Mouse (Mus musculus): ENCODE measurements around the gene Gm42417. TPM values are rescaled to one million over a fixed set of nuclear protein-coding genes. Genes with fewer than 3 reads are reported as not detected.

The Gm42417 gene
- polyA plus RNA-seq, 1 experiment = not detected

DNA sequence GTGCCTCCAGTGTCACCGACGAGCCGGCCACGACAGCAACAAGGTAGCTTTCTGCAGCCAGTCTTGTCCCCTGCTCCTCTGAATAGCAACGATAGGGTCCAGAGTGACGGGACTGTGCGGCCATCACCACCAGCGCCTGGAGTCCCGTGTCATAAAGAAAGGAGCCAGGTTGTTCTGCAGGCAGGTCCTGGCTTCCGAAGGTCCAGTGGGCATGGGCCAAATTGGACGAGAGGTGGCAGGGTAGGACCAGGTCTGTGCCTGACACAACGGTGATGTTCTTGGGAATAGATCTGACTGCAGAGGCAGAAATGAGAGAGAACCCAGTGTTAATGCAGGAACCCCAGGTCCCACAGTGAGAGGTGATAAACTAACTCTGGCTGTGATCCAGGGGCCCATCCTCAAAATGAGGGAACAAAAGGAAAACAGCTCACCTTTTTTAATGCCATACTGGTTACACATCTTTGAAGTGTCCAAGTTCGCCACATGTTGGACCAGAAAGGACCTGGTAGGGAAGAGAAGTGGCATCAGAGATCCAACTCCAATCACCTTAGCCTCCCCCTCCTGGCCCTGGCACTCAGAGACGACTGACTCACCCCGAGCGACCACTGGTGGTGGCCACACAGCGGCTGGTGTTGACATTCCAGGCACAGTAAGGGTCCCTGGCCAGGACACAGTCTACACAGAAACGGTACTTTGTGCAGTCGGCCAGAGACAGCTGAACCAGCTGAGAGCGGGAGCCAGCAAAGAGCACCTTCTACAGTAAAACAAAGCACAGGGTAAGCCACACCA, 11.0 kb upstream of the Gm42417 start:
- no peak overlapping the region for H3K27ac ChIP-seq (ENCODE audit: insufficient read depth, low read depth, low read length)
- WGBS = 84% methylated on average over 20 of the region's 20 CpGs
- H3K27me3 ChIP-seq (ENCODE audit: control insufficient read depth, insufficient read depth, low read length) = no peaks in the 10 kb centered on the region
- TF ChIP-seq POLR2A (IDR thresholded peaks at IDR 0.05; ENCODE audit: low read depth, low read length) = no peak
- TF ChIP-seq CTCF (IDR thresholded peaks at IDR 0.05; ENCODE audit: extremely low read depth, insufficient read length, insufficient replicate concordance, low read depth, low read length) = no peak
- H3K4me3 ChIP-seq (ENCODE audit: low read depth, low read length) = no peak overlapping the region
- peaks cover 10% of the 10 kb centered on the region; the same call in 1 of the 2 replicates for H3K36me3 ChIP-seq (ENCODE audit: control insufficient read depth, insufficient read depth, low read length)
- peaks cover 3% of the 10 kb centered on the region; the same call in 1 of the 2 replicates for H3K4me1 ChIP-seq (ENCODE audit: control insufficient read depth, insufficient read depth, insufficient read length, low read length)

DNA sequence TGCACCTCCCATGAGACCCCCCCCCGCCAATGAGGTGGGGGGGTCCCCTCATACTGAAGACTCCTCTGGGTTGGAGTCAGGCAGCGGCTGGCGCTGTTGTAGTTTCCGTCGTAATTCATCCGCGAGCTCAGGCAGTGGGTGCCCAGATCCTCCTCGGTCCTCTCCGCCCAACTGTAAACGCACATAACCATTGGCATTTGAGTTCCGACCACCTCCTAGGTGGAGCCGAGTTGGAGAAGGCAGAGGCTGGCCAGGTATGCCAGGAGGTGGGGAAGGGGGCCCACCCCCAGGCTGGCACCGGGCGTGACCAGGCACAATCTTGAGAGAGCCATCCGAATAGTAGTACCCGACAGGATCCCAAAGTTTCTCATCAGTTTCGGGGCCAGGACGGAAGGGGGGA, 10.3 kb upstream of the Gm42417 start:
- Histone ChIP-seq H3K27ac (ENCODE audit: insufficient read depth, low read depth, low read length) (no peak overlapping the region), H3K36me3 (ENCODE audit: control insufficient read depth, insufficient read depth, low read length) (peaks cover 10% of the 10 kb centered on the region; the same call in 1 of the 2 replicates), H3K4me3 (ENCODE audit: low read depth, low read length) (no peak overlapping the region), H3K4me1 (ENCODE audit: control insufficient read depth, insufficient read depth, insufficient read length, low read length) (peaks cover 3% of the 10 kb centered on the region; the same call in 1 of the 2 replicates), H3K27me3 (ENCODE audit: control insufficient read depth, insufficient read depth, low read length) (no peaks in the 10 kb centered on the region)
- TF ChIP-seq POLR2A (IDR thresholded peaks at IDR 0.05; ENCODE audit: low read depth, low read length) = no peak
- no peak for TF ChIP-seq CTCF (IDR thresholded peaks at IDR 0.05; ENCODE audit: extremely low read depth, insufficient read length, insufficient replicate concordance, low read depth, low read length)
- WGBS = 86% methylated on average over 18 of the region's 18 CpGs

DNA sequence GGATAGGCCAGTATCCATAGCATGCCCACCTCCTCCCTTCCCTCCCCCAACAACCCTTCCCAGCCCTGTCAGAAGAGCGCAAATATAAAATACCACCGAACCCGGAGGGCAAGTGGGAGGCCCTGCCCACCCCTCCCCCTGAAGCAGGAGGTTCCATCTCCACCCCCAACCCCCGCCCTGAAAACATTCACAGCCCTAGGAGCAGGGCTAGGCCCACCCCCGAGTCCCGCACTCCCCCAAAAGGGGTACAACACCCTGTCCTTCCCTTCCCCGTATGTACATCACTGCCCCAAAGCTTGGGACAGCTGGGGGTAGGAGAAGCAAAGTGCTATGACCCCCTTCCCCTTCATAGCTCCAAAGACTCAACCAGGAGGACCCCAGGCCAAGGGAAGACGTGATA, 9.5 kb upstream of the Gm42417 start:
- Histone ChIP-seq H3K4me1 (ENCODE audit: control insufficient read depth, insufficient read depth, insufficient read length, low read length) (peaks cover 3% of the 10 kb centered on the region; the same call in 1 of the 2 replicates), H3K27ac (ENCODE audit: insufficient read depth, low read depth, low read length) (no peak overlapping the region), H3K36me3 (ENCODE audit: control insufficient read depth, insufficient read depth, low read length) (peaks cover 10% of the 10 kb centered on the region; the same call in 1 of the 2 replicates), H3K27me3 (ENCODE audit: control insufficient read depth, insufficient read depth, low read length) (no peaks in the 10 kb centered on the region), H3K4me3 (ENCODE audit: low read depth, low read length) (no peak overlapping the region)
- TF ChIP-seq POLR2A (IDR thresholded peaks at IDR 0.05; ENCODE audit: low read depth, low read length) (no peak), CTCF (IDR thresholded peaks at IDR 0.05; ENCODE audit: extremely low read depth, insufficient read length, insufficient replicate concordance, low read depth, low read length) (no peak)
- WGBS = 69% methylated on average over 8 of the region's 8 CpGs

DNA sequence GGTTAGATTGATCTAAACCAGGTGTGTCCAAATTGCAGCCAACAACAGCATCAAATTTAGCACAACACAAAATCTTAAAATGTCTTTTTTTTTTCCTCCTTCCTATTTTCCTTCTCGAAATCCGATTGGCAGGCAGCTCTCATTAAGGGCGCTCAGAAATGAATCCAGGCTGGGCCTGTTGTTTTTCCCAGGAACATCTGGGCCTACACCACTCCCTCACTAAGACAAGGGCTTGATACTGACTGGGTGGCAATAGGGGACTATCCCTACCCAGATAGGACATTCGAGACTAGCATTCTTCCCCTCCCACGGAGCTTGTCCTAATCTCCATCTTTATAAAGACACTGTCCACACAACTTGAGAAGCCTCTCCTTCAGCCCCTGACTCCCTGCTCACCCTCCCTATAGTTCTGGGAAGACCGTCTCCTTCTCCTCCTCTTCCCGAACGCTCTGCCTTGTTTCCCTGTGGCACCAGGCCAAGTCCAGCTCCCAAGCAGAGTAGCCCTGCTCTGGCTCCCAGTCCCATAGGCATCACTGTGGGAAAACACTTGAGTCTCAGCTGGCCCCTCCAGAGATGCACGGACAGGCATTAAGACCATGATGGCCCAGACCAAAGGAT, 8.9 kb upstream of the Gm42417 start:
- H3K36me3 ChIP-seq (ENCODE audit: control insufficient read depth, insufficient read depth, low read length) = peaks cover 10% of the 10 kb centered on the region; the same call in 1 of the 2 replicates
- H3K4me3 ChIP-seq (ENCODE audit: low read depth, low read length) = no peak overlapping the region
- TF ChIP-seq CTCF (IDR thresholded peaks at IDR 0.05; ENCODE audit: extremely low read depth, insufficient read length, insufficient replicate concordance, low read depth, low read length) = no peak
- no peak for TF ChIP-seq POLR2A (IDR thresholded peaks at IDR 0.05; ENCODE audit: low read depth, low read length)
- H3K4me1 ChIP-seq (ENCODE audit: control insufficient read depth, insufficient read depth, insufficient read length, low read length) = peaks cover 3% of the 10 kb centered on the region; the same call in 1 of the 2 replicates
- H3K27ac ChIP-seq (ENCODE audit: insufficient read depth, low read depth, low read length) = peak overlapping the region; percentile 25; the same call in 1 of the 2 replicates
- 49% methylated on average over 9 of the region's 9 CpGs for WGBS
- H3K27me3 ChIP-seq (ENCODE audit: control insufficient read depth, insufficient read depth, low read length) = no peaks in the 10 kb centered on the region

DNA sequence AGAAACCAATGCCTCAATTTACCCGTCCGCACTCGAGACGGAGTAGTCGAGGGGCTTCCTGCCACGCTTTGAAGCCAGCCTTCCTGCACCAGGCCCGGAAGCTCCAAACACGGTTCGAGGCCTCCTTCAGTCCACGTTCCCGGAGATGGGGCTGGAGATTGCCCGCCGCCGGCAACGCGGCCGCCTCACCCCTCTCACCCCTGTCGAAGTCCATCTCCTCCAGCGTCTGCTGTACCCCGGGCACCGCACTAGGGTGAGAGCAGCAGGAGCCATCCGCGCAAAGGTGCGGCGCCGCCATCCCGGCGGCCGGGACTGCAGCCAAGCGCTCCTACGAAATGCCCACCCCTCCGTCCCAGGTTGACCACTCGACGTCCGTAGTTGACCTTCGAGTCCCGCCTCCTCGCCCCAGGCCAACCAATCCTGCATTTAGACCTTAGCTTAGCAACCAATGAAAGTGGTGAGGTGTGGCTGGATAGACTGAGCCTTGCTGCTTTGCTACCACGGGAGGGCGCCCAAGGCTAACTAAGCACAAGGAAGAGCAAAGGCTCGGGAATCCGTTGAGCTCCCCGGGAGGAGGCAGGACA, 7.8 kb upstream of the Gm42417 start, which contains the start of gene Ankrd39:
Gene Ankrd39, minus strand, starts transcription at position 558 of the 584 bp plus-strand sequence.
- Histone ChIP-seq H3K27ac (ENCODE audit: insufficient read depth, low read depth, low read length) (peak within 1 kb of the TSS; percentile 27), H3K36me3 (ENCODE audit: control insufficient read depth, insufficient read depth, low read length) (peaks cover 7% of the 10 kb centered on the region; the same call in 1 of the 2 replicates), H3K27me3 (ENCODE audit: control insufficient read depth, insufficient read depth, low read length) (no peaks in the 10 kb centered on the region), H3K4me1 (ENCODE audit: control insufficient read depth, insufficient read depth, insufficient read length, low read length) (peaks cover 3% of the 10 kb centered on the region; the same call in 1 of the 2 replicates), H3K4me3 (ENCODE audit: low read depth, low read length) (peak within 1 kb of the TSS; percentile 76)
- WGBS = under 1% methylated on average over 43 of the region's 43 CpGs
- peak; percentile 61; the same call in 1 of the 2 replicates for TF ChIP-seq POLR2A (IDR thresholded peaks at IDR 0.05; ENCODE audit: low read depth, low read length)
- TF ChIP-seq CTCF (IDR thresholded peaks at IDR 0.05; ENCODE audit: extremely low read depth, insufficient read length, insufficient replicate concordance, low read depth, low read length) = peak; percentile 96

DNA sequence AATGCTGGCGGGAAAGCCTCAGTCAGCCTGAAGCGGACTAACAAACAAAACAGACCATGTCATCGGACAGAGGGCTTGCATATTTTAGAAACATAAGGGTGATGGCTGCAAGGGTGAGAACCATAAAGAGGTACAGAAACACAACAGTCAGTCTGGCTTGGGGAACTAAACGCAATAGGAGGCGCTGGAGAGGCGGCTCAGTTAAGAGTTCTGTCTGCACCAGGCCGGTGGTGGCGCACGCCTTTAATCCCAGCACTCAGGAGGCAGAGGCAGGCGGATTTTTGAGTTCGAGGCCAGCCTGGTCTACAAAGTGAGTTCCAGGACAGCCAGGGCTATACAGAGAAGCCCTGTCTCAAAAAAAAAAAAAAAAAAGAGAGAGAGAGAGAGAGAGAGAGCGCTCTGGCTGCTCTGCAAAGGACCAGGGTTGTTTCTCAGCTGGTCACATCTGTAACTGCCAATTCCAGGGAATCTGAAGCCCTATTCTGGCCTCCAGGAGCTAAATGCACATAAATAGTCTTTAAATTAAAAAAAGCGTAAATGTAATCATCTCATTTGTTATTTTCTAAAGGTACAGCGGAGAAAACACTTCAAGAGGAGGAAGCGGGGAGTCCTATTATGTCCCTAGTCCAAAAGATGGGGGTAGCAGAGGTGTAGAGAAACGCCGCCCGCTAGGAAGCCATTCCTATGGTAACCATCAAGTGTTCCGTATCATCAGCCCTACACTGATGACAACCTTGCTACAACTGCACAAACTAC, 6.8 kb upstream of the Gm42417 start:
- Histone ChIP-seq H3K4me3 (ENCODE audit: low read depth, low read length) (no peak overlapping the region), H3K27me3 (ENCODE audit: control insufficient read depth, insufficient read depth, low read length) (no peaks in the 10 kb centered on the region), H3K4me1 (ENCODE audit: control insufficient read depth, insufficient read depth, insufficient read length, low read length) (peaks cover 3% of the 10 kb centered on the region; the same call in 1 of the 2 replicates), H3K27ac (ENCODE audit: insufficient read depth, low read depth, low read length) (no peak overlapping the region), H3K36me3 (ENCODE audit: control insufficient read depth, insufficient read depth, low read length) (peaks cover 14% of the 10 kb centered on the region)
- WGBS = 69% methylated on average over 19 of the region's 19 CpGs
- TF ChIP-seq CTCF (IDR thresholded peaks at IDR 0.05; ENCODE audit: extremely low read depth, insufficient read length, insufficient replicate concordance, low read depth, low read length) (no peak), POLR2A (IDR thresholded peaks at IDR 0.05; ENCODE audit: low read depth, low read length) (no peak)
